Mouse (Mus musculus) lung, embryonic 15.5 days (tissue): Measurements from ENCODE around the gene Eif2ak3. TPM values are rescaled to one million over a fixed set of nuclear protein-coding genes. Genes with fewer than 3 reads are reported as not detected.
"Not testable (repeated sequence)": the region's sequence is repeated elsewhere in the genome, so short reads cannot be mapped to it uniquely, and the experiment has no call there.

Experiments
- ATAC-seq: fragments of 200-750 bp; cut with Nextera tagmentation; 2 replicates; pipeline ENCODE4 v1.8.0; 2017; ENCODE audit warnings: moderate number of reproducible peaks, borderline replicate concordance; ENCODE audit not compliant: low FRiP score, low TSS enrichment; ENCODE audit errors: extremely low read depth
- H3K27ac ChIP-seq: fragments of 300-500 bp; sonication (generic); 2 replicates; pipeline ENCODE4 v1.5.1; 2015; ENCODE audit warnings: moderate library complexity, mild to moderate bottlenecking, inconsistent platforms
- H3K27me3 ChIP-seq: fragments of 300-500 bp; sonication (generic); 2 replicates; pipeline ENCODE4 v1.6.1; 2015; ENCODE audit warnings: inconsistent platforms
- H3K36me3 ChIP-seq: fragments of 300-500 bp; sonication (generic); 2 replicates; pipeline ENCODE4 v1.6.1; 2015; ENCODE audit warnings: inconsistent platforms
- H3K4me1 ChIP-seq: fragments of 300-500 bp; sonication (generic); 2 replicates; pipeline ENCODE4 v1.6.1; 2015; ENCODE audit warnings: inconsistent platforms
- H3K4me2 ChIP-seq: fragments of 300-500 bp; sonication (generic); 2 replicates; pipeline ENCODE4 v1.6.1; 2015; ENCODE audit warnings: inconsistent platforms, mild to moderate bottlenecking, moderate library complexity
- H3K4me3 ChIP-seq: fragments of 300-500 bp; sonication (generic); 2 replicates; pipeline ENCODE4 v1.5.1; 2015; ENCODE audit warnings: mild to moderate bottlenecking, inconsistent platforms
- H3K9ac ChIP-seq: fragments of 300-500 bp; sonication (generic); 2 replicates; pipeline ENCODE4 v1.6.1; 2015; ENCODE audit warnings: inconsistent platforms
- H3K9me3 ChIP-seq: fragments of 300-500 bp; sonication (generic); 2 replicates; pipeline ENCODE4 v1.6.1; 2016; ENCODE audit warnings: inconsistent platforms
- WGBS: fragments of 180-500 bp; shearing (Covaris S2); methylation state at CpG from one replicate; pipeline ENCODE4 v1.1.7; 2015; 5-methylcytosine and 5-hydroxymethylcytosine counted together
- polyA plus RNA-seq: library from polyadenylated mRNA; unstranded; fragments of >200 nt; fragmentation: Nextera tagmentation; extraction: Ambion mirVana; gene quantifications from 2 replicates; pipeline ENCODE4 v1.2.1, GENCODE M21; 2015

Eif2ak3 gene
- polyA plus RNA-seq, 1 experiment from 2014 or later = 11.0 TPM

GRCm38 (mm10) chr6:70813921-70814628 lies 30.2 kb upstream of the Eif2ak3 start:
- Histone ChIP-seq H3K27me3 (no peaks in the 10 kb centered on the region), H3K4me2 (no peak overlapping the region), H3K4me3 (no peak overlapping the region), H3K9me3 (no peaks in the 10 kb centered on the region), H3K9ac (no peak overlapping the region), H3K4me1 (peaks cover 7% of the 10 kb centered on the region), H3K27ac (no peak overlapping the region), H3K36me3 (no peaks in the 10 kb centered on the region)
- no peak for ATAC-seq
- WGBS = 63% methylated on average over 18 of the region's 18 CpGs

GRCm38 (mm10) chr6:70814629-70814950 lies 29.7 kb upstream of the Eif2ak3 start:
- H3K4me2 ChIP-seq = no peak overlapping the region
- H3K4me1 ChIP-seq = peaks cover 7% of the 10 kb centered on the region
- no peaks in the 10 kb centered on the region for H3K36me3 ChIP-seq
- no peaks in the 10 kb centered on the region for H3K27me3 ChIP-seq
- no peak overlapping the region for H3K4me3 ChIP-seq
- H3K9me3 ChIP-seq = no peaks in the 10 kb centered on the region
- WGBS = 76% methylated on average over 4 of the region's 4 CpGs
- no peak overlapping the region for H3K27ac ChIP-seq
- no peak overlapping the region for H3K9ac ChIP-seq
- no peak for ATAC-seq

- Histone ChIP-seq H3K9ac (no peak overlapping the region), H3K4me1 (peaks cover 7% of the 10 kb centered on the region), H3K4me3 (no peak overlapping the region), H3K4me2 (no peak overlapping the region), H3K36me3 (no peaks in the 10 kb centered on the region), H3K27ac (no peak overlapping the region), H3K27me3 (no peaks in the 10 kb centered on the region), H3K9me3 (no peaks in the 10 kb centered on the region)
- ATAC-seq = no peak
- 78% methylated on average over 8 of the region's 8 CpGs for WGBS
Observed at GRCm38 (mm10) chr6:70815471-70815870, 28.8 kb upstream of the Eif2ak3 start.

GRCm38 (mm10) chr6:70821566-70821965 lies 22.7 kb upstream of the Eif2ak3 start:
- Histone ChIP-seq H3K4me2 (no peak overlapping the region), H3K4me3 (no peak overlapping the region), H3K4me1 (peaks cover 4% of the 10 kb centered on the region), H3K9ac (no peak overlapping the region), H3K9me3 (no peaks in the 10 kb centered on the region), H3K36me3 (no peaks in the 10 kb centered on the region), H3K27me3 (no peaks in the 10 kb centered on the region), H3K27ac (no peak overlapping the region)
- 52% methylated on average over 2 of the region's 2 CpGs for WGBS
- no peak for ATAC-seq

- Histone ChIP-seq H3K9me3 (no peaks in the 10 kb centered on the region), H3K4me1 (peaks cover 4% of the 10 kb centered on the region), H3K27ac (no peak overlapping the region), H3K4me3 (no peak overlapping the region), H3K4me2 (no peak overlapping the region), H3K36me3 (no peaks in the 10 kb centered on the region), H3K9ac (no peak overlapping the region), H3K27me3 (no peaks in the 10 kb centered on the region)
- WGBS = 57% methylated on average over 5 of the region's 5 CpGs
- ATAC-seq = no peak
Observed at GRCm38 (mm10) chr6:70822386-70822910, 21.9 kb upstream of the Eif2ak3 start.

GRCm38 (mm10) chr6:70823277-70823676 lies 21.0 kb upstream of the Eif2ak3 start:
- not testable (repeated sequence) for ATAC-seq, H3K4me2 ChIP-seq, H3K9ac ChIP-seq, H3K27ac ChIP-seq, H3K27me3 ChIP-seq, H3K4me1 ChIP-seq, H3K9me3 ChIP-seq, H3K36me3 ChIP-seq, H3K4me3 ChIP-seq
- WGBS = 53% methylated on average over 4 of the region's 4 CpGs

- Histone ChIP-seq H3K27ac (no peak overlapping the region), H3K4me2 (peak overlapping the region; percentile 77), H3K4me3 (peak overlapping the region; percentile 41), H3K9me3 (no peaks in the 10 kb centered on the region), H3K4me1 (peaks cover 4% of the 10 kb centered on the region), H3K36me3 (no peaks in the 10 kb centered on the region), H3K9ac (0 out of 2 replicates have a peak overlapping the region, but pooled peaks have one; percentile 6), H3K27me3 (no peaks in the 10 kb centered on the region)
- WGBS = 6% methylated on average over 23 of the region's 23 CpGs
- ATAC-seq = peak; percentile 88; the same call in 1 of the 2 replicates
Observed at GRCm38 (mm10) chr6:70824085-70824986, 20.0 kb upstream of the Eif2ak3 start.

GRCm38 (mm10) chr6:70824987-70825337 lies 19.4 kb upstream of the Eif2ak3 start:
- ATAC-seq = no peak; the same call in 1 of the 2 replicates
- peaks cover 4% of the 10 kb centered on the region for H3K4me1 ChIP-seq
- H3K4me2 ChIP-seq = peak overlapping the region; percentile 77
- no peaks in the 10 kb centered on the region for H3K9me3 ChIP-seq
- no peaks in the 10 kb centered on the region for H3K27me3 ChIP-seq
- H3K36me3 ChIP-seq = no peaks in the 10 kb centered on the region
- 34% methylated on average over 4 of the region's 4 CpGs for WGBS
- H3K4me3 ChIP-seq = peak overlapping the region; percentile 41
- no peak overlapping the region for H3K27ac ChIP-seq
- 0 out of 2 replicates have a peak overlapping the region, but pooled peaks have one; percentile 6 for H3K9ac ChIP-seq

GRCm38 (mm10) chr6:70829451-70829850 lies 14.9 kb upstream of the Eif2ak3 start:
- no peaks in the 10 kb centered on the region for H3K27me3 ChIP-seq

GRCm38 (mm10) chr6:70830552-70830951 lies 13.8 kb upstream of the Eif2ak3 start:
- Histone ChIP-seq H3K4me2 (no peak overlapping the region), H3K4me3 (no peak overlapping the region), H3K36me3 (no peaks in the 10 kb centered on the region), H3K27ac (no peak overlapping the region), H3K9ac (no peak overlapping the region), H3K27me3 (no peaks in the 10 kb centered on the region), H3K9me3 (no peaks in the 10 kb centered on the region), H3K4me1 (no peaks in the 10 kb centered on the region)
- no peak for ATAC-seq
- WGBS = 62% methylated on average over 3 of the region's 3 CpGs

More at GRCm38 (mm10) chr6:70829451-70829850, 14.9 kb upstream of the Eif2ak3 start:
- Histone ChIP-seq H3K27ac (no peak overlapping the region), H3K36me3 (no peaks in the 10 kb centered on the region), H3K9me3 (no peaks in the 10 kb centered on the region), H3K4me3 (no peak overlapping the region), H3K9ac (no peak overlapping the region), H3K4me2 (no peak overlapping the region), H3K4me1 (no peaks in the 10 kb centered on the region)
- 56% methylated on average over 2 of the region's 2 CpGs for WGBS
- ATAC-seq = no peak

- 76% methylated on average over 10 of the region's 10 CpGs for WGBS
Observed at GRCm38 (mm10) chr6:70831179-70831839, 13.0 kb upstream of the Eif2ak3 start.

More at GRCm38 (mm10) chr6:70831179-70831839, 13.0 kb upstream of the Eif2ak3 start:
- H3K27me3 ChIP-seq = no peaks in the 10 kb centered on the region
- H3K4me2 ChIP-seq = no peak overlapping the region
- no peak overlapping the region for H3K27ac ChIP-seq
- no peaks in the 10 kb centered on the region for H3K36me3 ChIP-seq
- H3K4me3 ChIP-seq = no peak overlapping the region
- ATAC-seq = no peak
- no peaks in the 10 kb centered on the region for H3K9me3 ChIP-seq
- no peaks in the 10 kb centered on the region for H3K4me1 ChIP-seq
- H3K9ac ChIP-seq = no peak overlapping the region
